Mouse (Mus musculus) frontal cortex, postnatal 14 days (tissue): ENCODE data around the gene Tada2a.
A peak's percentile ranks its signal among the peaks of the same experiment; 100 is the strongest.

ENCODE experiments used
- DNase-seq, 2 experiments: peaks; one replicate each; pipeline ENCODE4 v3.0.0; 2022; ENCODE audit warnings: low spot score in 2 of 2

Gene Tada2a

DNA sequence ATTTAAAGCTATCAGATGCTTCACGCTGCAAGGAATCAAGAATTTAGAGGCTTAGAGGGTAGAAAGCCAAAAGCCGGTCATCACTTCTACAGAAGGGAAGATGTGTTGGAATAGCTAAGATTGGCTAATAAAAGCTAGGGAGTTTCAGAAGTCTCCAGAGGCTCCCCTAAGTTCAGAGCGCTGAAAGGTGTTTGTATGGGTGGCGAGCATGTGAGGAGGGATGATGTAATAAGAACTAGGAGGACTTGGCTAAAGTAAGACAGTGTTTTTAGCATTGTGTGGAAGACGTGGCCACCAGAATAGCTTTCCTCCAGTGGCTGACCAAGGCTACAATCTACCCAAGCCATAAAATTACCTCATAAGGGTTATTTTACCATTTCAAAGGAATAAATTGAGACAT lies 15.8 kb downstream of the Tada2a start:
- DNase-seq = no peak

GRCm38 (mm10) chr11:84107137-84107536 lies 22.3 kb downstream of the Tada2a start:
- DNase-seq = no peak

DNA sequence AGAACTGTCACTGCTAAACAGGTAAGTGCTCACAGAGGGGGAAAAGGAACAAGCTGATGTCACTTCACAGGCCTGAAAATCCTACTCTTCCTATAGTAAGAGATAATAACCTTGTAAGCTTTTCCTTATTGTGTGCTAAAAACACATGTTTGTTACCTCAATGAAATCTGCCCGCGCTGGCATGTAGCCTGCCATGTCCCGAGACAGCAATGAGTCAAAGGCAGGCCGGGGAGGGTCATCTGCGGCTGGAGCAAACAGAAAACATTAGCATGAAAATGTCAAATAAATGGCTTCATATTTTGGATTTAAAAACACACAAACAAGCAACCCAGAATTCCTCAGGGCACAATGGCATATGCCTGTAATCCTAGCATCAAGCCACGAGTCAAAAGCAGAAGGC lies 25.4 kb downstream of the Tada2a start:
- DNase-seq = no peak

DNA sequence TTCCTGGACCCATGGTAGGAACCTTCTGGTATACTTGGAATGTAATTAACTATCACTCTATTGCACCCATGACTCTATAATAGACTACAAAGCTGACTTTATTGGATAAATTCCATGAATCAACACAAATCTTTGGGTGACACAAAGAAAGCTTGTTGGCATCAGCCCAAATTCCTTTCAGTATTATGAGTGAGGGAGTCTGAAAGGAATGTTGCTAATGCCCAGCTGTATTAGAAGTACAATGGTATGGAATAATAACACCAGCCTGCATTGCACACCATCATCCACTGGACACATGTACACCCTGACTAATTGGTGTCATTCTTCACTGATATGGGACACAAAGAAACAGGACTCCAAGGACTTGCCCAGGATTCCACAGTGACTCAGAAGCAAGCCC lies 28.2 kb downstream of the Tada2a start:
- no peak for DNase-seq

- DNase-seq = no peak
Observed at GRCm38 (mm10) chr11:84097251-84097998, 32.0 kb downstream of the Tada2a start.

- DNase-seq = no peak
Observed at GRCm38 (mm10) chr11:84095084-84095483, 34.3 kb downstream of the Tada2a start.

GRCm38 (mm10) chr11:84090572-84090971 lies 38.8 kb downstream of the Tada2a start:
- no peak for DNase-seq

GRCm38 (mm10) chr11:84081901-84082300 lies 47.5 kb downstream of the Tada2a start:
- no peak for DNase-seq

GRCm38 (mm10) chr11:84080327-84080726 lies 49.1 kb downstream of the Tada2a start:
- DNase-seq = no peak

DNA sequence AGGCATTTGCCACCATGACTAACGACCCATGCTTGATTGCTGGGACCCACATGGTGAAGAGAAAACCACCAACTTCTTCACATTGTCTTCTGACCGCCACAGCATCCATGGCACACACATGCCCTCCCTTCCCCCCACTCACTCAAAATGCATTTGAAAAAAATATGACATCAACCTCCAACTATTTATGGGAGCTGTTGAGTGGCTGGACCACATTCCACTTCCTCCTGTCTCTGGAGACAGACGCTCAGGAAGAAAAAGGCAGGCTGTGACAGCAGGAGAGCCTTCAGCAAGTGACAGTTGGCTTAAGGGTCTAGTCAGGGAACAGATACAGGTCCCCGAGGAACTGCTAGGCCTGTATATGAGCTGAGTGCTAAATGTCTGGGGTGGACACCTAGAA lies 49.5 kb downstream of the Tada2a start:
- no peak for DNase-seq

- DNase-seq = no peak
Observed at GRCm38 (mm10) chr11:84079361-84079760, 50.0 kb downstream of the Tada2a start.

DNA sequence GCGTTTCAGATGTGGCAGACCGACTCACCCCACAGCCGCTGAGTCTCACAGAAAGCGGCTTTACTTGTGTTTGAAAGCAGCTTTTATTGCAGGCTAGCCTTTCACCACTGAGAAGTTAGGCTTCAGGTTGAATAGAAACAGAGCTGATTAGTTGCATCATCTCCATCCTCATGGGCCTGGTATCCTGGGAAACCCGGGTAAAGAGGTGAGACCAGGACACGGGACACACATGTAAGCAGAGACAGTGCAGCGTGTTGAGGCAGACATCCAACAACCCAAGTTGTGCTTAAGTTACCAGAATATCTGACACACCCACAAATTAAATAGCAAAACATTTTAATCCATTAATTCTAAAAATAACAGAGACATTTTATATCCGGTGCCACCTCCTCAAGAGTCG lies 50.8 kb downstream of the Tada2a start:
- DNase-seq = no peak

GRCm38 (mm10) chr11:84077008-84077407 lies 52.4 kb downstream of the Tada2a start:
- DNase-seq = no peak

DNA sequence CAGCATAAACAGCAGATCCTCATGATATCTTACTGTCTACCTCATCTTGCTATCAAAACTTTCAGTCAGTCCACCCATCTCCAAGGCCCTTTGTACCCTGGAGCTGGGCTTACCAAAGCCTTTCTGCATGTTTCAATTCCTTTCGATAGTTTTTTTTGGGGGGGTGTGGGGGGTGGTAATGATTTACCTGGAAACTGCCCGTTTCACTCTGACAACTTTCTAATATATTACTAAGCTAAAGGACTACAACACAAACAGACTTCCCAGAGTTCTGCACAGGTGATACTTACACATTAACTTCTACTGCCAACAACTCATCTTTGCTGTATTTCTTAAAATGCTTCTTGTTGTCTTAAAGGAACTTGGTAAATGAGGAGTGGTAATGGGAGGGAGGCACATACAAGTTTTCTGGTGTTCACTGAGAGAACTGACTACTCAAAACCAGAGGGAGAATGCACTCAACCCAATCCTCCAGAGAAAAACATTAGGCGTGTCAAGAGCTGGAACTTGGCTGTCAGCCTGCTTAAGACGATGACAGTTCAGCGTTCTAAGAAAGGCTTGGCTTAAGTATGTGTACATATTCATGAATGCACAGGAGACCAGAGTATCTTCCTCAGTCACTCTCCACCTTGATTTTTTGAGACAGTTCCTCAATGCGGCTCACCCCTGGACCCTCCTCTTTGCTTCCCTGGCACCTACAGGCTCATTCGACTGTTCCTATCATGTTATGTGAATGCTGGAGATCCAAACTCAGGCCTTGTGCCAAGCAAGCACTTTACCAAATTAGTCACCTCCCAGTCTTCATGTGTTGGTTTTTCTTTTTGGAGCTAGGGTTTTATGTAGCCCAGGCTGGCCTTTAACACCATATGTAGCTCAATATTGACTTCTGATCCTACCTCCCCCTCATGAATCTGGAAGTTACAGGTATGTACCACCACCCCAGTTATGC lies 55.3 kb downstream of the Tada2a start:
- no peak for DNase-seq

GRCm38 (mm10) chr11:84072904-84073651 lies 56.3 kb downstream of the Tada2a start:
- DNase-seq = peak; percentile 40 to 55

DNA sequence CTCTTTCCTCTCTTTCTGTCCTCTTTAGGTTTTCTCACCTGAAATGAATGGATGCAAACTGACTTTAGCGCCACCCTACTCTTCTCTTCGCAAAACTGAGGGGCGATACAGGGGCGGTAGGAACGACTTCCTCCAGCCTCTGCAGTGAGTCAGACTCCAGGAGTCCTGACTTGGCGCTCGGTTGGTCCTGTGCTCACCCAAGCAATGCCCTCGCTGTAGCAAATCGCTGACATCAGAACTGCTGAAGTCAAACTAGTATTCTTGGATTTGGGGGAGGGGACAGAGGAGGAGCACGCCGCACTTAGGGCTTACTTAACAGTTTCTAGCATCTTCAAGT lies 60.4 kb downstream of the Tada2a start, which contains the start of gene Dusp14:
Gene Dusp14 (minus strand): TSS at position 228 of the 337 bp plus-strand sequence.
- no peak for DNase-seq

- no peak for DNase-seq
Observed at GRCm38 (mm10) chr11:84068191-84069033, 61.0 kb downstream of the Tada2a start.

- no peak for DNase-seq
Observed at GRCm38 (mm10) chr11:84067720-84068190, 61.6 kb downstream of the Tada2a start.

- peak; percentile 46 to 59 for DNase-seq
Observed at GRCm38 (mm10) chr11:84066927-84067645, 62.3 kb downstream of the Tada2a start.

DNA sequence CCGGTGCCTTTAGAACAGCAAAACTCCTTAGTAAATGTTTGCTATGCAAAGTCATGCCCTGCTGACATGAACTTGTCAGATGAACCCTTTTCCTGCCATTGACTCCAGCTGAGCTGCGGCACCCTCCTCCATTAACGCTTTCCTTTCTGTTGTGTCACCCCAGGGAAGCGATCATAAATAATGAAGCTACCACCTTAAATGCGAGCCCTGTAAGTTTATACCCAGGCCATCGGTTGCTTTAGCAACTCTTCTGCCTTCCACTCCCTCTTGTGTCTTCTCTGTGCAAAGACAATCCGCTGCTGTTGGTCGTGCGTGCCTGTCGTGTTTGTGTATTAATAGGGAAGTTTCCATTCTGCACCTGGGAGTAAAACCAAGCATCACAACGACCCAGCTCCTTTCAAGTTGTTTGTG lies 63.3 kb downstream of the Tada2a start:
- DNase-seq = no peak
